Mouse (Mus musculus) retina, adult 2 months (tissue): ENCODE measurements around the gene Suv39h1.
"Not testable (repeated sequence)": the region's sequence is repeated elsewhere in the genome, so short reads cannot be mapped to it uniquely, and the experiment has no call there.

Experiments used
- DNase-seq: peaks from one replicate; pipeline ENCODE4 v3.0.0-alpha.2; 2012; ENCODE audit warnings: low read depth, low spot score

Gene Suv39h1

GRCm38 (mm10) chrX:8074430-8075014, at the start of gene Suv39h1:
TSS of gene Suv39h1 (minus strand) at chrX:8074760.
- DNase-seq: peak; percentile 87

- DNase-seq: no peak
These were observed 49.4 kb upstream of the Suv39h1 start for GRCm38 (mm10) chrX:8123821-8124470.

GRCm38 (mm10) chrX:8117264-8117663, 42.7 kb upstream of the Suv39h1 start:
- no peak for DNase-seq

GRCm38 (mm10) chrX:8115275-8115674, 40.7 kb upstream of the Suv39h1 start:
- no peak for DNase-seq

- no peak for DNase-seq
These were observed 30.5 kb upstream of the Suv39h1 start for GRCm38 (mm10) chrX:8105019-8105418.

GRCm38 (mm10) chrX:8102213-8102668, 27.7 kb upstream of the Suv39h1 start:
- no peak for DNase-seq

- no peak for DNase-seq
These were observed 26.5 kb upstream of the Suv39h1 start for GRCm38 (mm10) chrX:8101017-8101416.

GRCm38 (mm10) chrX:8099435-8099834, 24.9 kb upstream of the Suv39h1 start:
- no peak for DNase-seq

GRCm38 (mm10) chrX:8096787-8097242, 22.3 kb upstream of the Suv39h1 start:
- peak; percentile 93 for DNase-seq

GRCm38 (mm10) chrX:8096068-8096786, 21.7 kb upstream of the Suv39h1 start:
- DNase-seq: not testable (repeated sequence)

- DNase-seq: no peak
These were observed 21.0 kb upstream of the Suv39h1 start for GRCm38 (mm10) chrX:8095546-8095945.

- DNase-seq: not testable (repeated sequence)
These were observed 16.4 kb upstream of the Suv39h1 start for GRCm38 (mm10) chrX:8090954-8091347.

GRCm38 (mm10) chrX:8090346-8090953, 15.9 kb upstream of the Suv39h1 start, which contains the start of gene Was:
TSS of gene Was (minus strand) at chrX:8090498.
- no peak for DNase-seq

- no peak for DNase-seq
These were observed 15.2 kb upstream of the Suv39h1 start for GRCm38 (mm10) chrX:8089746-8090145.

GRCm38 (mm10) chrX:8085611-8086010, 11.1 kb upstream of the Suv39h1 start:
- DNase-seq: no peak

GRCm38 (mm10) chrX:8084771-8085259, 10.3 kb upstream of the Suv39h1 start:
- DNase-seq: no peak

GRCm38 (mm10) chrX:8075104-8075503, 544 bp upstream of the Suv39h1 start:
- no peak for DNase-seq

GRCm38 (mm10) chrX:8073881-8074429, 605 bp downstream of the Suv39h1 start:
- DNase-seq: no peak

- no peak for DNase-seq
These were observed 5.4 kb downstream of the Suv39h1 start for GRCm38 (mm10) chrX:8069166-8069565.

- DNase-seq: not testable (repeated sequence)
These were observed 23.3 kb downstream of the Suv39h1 start for GRCm38 (mm10) chrX:8051044-8051781.

GRCm38 (mm10) chrX:8033009-8033408, 41.6 kb downstream of the Suv39h1 start:
- no peak for DNase-seq
